Mouse (Mus musculus) layer of hippocampus, adult 9-10 months (tissue): ENCODE measurements around the gene Zc3h12d.

Source experiments
- DNase-seq: peaks from one replicate; pipeline ENCODE4 v3.0.0; 2022; ENCODE audit warnings: low spot score

The Zc3h12d gene

GRCm38 (mm10) chr10:7838874-7839421 lies 6.7 kb downstream of the Zc3h12d start:
- DNase-seq, result no peak

GRCm38 (mm10) chr10:7839551-7840352 lies 7.5 kb downstream of the Zc3h12d start:
- DNase-seq, result no peak

GRCm38 (mm10) chr10:7840353-7840733 lies 8.1 kb downstream of the Zc3h12d start:
- no peak for DNase-seq

GRCm38 (mm10) chr10:7840785-7841184 lies 8.5 kb downstream of the Zc3h12d start:
- no peak for DNase-seq

- DNase-seq, result peak; percentile 45
Observed at GRCm38 (mm10) chr10:7841571-7842080, 9.4 kb downstream of the Zc3h12d start.

GRCm38 (mm10) chr10:7843181-7843580 lies 10.9 kb downstream of the Zc3h12d start:
- DNase-seq, result no peak

- no peak for DNase-seq
Observed at GRCm38 (mm10) chr10:7844161-7844560, 11.9 kb downstream of the Zc3h12d start.

GRCm38 (mm10) chr10:7845136-7845535 lies 12.9 kb downstream of the Zc3h12d start:
- DNase-seq, result no peak

- DNase-seq, result no peak
Observed at GRCm38 (mm10) chr10:7845991-7846390, 13.7 kb downstream of the Zc3h12d start.

- DNase-seq, result no peak
Observed at GRCm38 (mm10) chr10:7847166-7847605, 14.9 kb downstream of the Zc3h12d start.

GRCm38 (mm10) chr10:7851891-7852290 lies 19.6 kb downstream of the Zc3h12d start:
- DNase-seq, result no peak

GRCm38 (mm10) chr10:7860494-7860893 lies 28.2 kb downstream of the Zc3h12d start:
- DNase-seq, result no peak

- DNase-seq, result no peak
Observed at GRCm38 (mm10) chr10:7861259-7861936, 29.1 kb downstream of the Zc3h12d start.

GRCm38 (mm10) chr10:7861937-7862657 lies 29.8 kb downstream of the Zc3h12d start:
- no peak for DNase-seq

GRCm38 (mm10) chr10:7863411-7863810 lies 31.1 kb downstream of the Zc3h12d start:
- DNase-seq, result no peak

- no peak for DNase-seq
Observed at GRCm38 (mm10) chr10:7864184-7864583, 31.9 kb downstream of the Zc3h12d start.

- DNase-seq, result no peak
Observed at GRCm38 (mm10) chr10:7864806-7865205, 32.5 kb downstream of the Zc3h12d start.

- DNase-seq, result no peak
Observed at GRCm38 (mm10) chr10:7866762-7867665, 34.7 kb downstream of the Zc3h12d start.

- no peak for DNase-seq
Observed at GRCm38 (mm10) chr10:7867666-7868030, 35.4 kb downstream of the Zc3h12d start.

GRCm38 (mm10) chr10:7869746-7870145 lies 37.5 kb downstream of the Zc3h12d start:
- DNase-seq, result no peak
